Mouse (Mus musculus) effector memory CD4-positive, alpha-beta T cell, adult 5 months (primary cell): ENCODE data around the gene Gp6. TPM values are rescaled to one million over a fixed set of nuclear protein-coding genes. Genes with fewer than 3 reads are reported as not detected.

Source experiments
- polyA plus RNA-seq: library from polyadenylated mRNA; unstranded; fragments of 100-300 nt; shearing (Covaris generic); gene quantifications from one replicate; pipeline ENCODE4 v1.2.1, GENCODE M21; 2017

Gene Gp6
- polyA plus RNA-seq: not detected

DNA sequence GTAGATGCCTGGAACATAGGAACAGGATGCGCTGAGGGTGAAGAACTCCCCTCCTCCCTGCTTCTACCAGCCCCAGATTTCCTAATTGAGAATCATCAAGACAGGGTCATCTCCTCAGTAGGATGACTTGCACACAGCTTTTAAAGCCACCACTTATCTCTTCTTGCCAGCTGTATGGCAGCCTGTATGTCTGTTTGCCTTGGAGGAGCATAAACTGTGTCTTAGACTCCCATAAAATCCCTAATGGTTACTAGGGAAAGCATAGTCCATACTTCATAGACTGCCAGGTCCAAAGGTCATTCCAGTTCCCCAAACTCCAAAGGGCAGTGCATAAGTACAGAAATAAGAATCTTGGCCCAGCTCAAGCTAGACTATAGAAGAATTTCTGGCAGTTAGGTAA is at the start of gene Gp6:
Gene Gp6, minus strand, starts transcription at position 15 of the 400 bp plus-strand sequence.

DNA sequence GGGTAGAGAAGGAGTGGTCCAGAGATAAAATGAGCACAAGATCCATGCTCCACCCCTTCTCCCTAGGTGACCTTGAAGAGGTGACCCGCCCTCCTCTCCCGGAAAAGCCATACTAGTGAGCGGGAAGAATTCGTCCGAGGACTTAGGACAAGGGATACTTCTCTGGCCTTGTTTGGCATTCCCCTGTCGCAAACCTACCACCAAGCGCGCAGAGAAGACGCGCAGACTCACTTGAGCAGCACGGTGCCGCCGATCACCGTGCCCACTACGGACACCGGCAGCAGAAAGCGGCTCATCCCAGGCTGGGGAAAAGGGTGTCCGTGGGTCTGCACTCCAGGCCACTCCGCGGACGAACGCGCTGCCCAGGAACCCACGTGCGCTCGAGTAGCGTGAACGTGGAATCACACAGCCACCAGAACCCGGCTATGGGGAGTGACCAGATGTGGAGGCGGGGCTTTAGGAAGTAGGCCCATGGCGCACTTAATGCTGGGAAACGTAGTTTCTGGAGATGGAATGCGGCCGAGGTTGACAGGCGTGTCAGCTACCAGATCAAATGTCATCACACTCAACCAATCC is 47.8 kb upstream of the Gp6 start, which contains the start of gene Rdh13:
Gene Rdh13, minus strand, starts transcription at position 434 of the 576 bp plus-strand sequence.

GRCm38 (mm10) chr7:4337509-4337908 is 60.0 kb downstream of the Gp6 start, which contains the start of gene Ncr1:
Gene Ncr1, plus strand, starts transcription at chr7:4337724.

Other genes starting within 250 kb of the Gp6 start
- 21.4 TPM for gene Leng9, start 247.4 kb downstream of the Gp6 start, polyA plus RNA-seq
- gene Cdc42ep5, start 232.9 kb downstream of the Gp6 start, polyA plus RNA-seq: not detected
- gene Lilra5, start 160.0 kb downstream of the Gp6 start, polyA plus RNA-seq: not detected
- gene Ncr1, start 60.0 kb downstream of the Gp6 start, polyA plus RNA-seq: not detected
- gene Rdh13, start 47.9 kb upstream of the Gp6 start, polyA plus RNA-seq: 4.1 TPM
- 10.6 TPM for gene Eps8l1, start 62.9 kb upstream of the Gp6 start, polyA plus RNA-seq
- gene Ppp1r12c, start 103.9 kb upstream of the Gp6 start, polyA plus RNA-seq: 228 TPM
- 2.4 TPM for gene Tnnt1, start 118.6 kb upstream of the Gp6 start, polyA plus RNA-seq
- not detected for gene Tnni3, start 126.5 kb upstream of the Gp6 start, polyA plus RNA-seq
- 0.34 TPM for gene Dnaaf3, start 134.7 kb upstream of the Gp6 start, polyA plus RNA-seq
- gene Syt5, start 149.8 kb upstream of the Gp6 start, polyA plus RNA-seq: 0.21 TPM
- gene Ptprh, start 206.3 kb upstream of the Gp6 start, polyA plus RNA-seq: not detected
- gene Tmem86b, start 233.7 kb upstream of the Gp6 start, polyA plus RNA-seq: 12.0 TPM